Mouse (Mus musculus) gastrocnemius, postnatal 10 days (tissue): ENCODE data around the gene R3hdm2. TPM values are rescaled to one million over a fixed set of nuclear protein-coding genes. Genes with fewer than 3 reads are reported as not detected.

Experiments
- DNase-seq: peaks from one replicate; pipeline ENCODE4 v3.0.0; 2021; ENCODE audit warnings: mixed read lengths
- total RNA-seq, 2 experiments: library from RNA; stranded (reverse); gene quantifications; 2 replicates each; pipeline ENCODE4 v1.2.3; 2021

Gene R3hdm2
- total RNA-seq, 2 experiments from 2014 or later, result 92.6 to 93.1 TPM

DNA sequence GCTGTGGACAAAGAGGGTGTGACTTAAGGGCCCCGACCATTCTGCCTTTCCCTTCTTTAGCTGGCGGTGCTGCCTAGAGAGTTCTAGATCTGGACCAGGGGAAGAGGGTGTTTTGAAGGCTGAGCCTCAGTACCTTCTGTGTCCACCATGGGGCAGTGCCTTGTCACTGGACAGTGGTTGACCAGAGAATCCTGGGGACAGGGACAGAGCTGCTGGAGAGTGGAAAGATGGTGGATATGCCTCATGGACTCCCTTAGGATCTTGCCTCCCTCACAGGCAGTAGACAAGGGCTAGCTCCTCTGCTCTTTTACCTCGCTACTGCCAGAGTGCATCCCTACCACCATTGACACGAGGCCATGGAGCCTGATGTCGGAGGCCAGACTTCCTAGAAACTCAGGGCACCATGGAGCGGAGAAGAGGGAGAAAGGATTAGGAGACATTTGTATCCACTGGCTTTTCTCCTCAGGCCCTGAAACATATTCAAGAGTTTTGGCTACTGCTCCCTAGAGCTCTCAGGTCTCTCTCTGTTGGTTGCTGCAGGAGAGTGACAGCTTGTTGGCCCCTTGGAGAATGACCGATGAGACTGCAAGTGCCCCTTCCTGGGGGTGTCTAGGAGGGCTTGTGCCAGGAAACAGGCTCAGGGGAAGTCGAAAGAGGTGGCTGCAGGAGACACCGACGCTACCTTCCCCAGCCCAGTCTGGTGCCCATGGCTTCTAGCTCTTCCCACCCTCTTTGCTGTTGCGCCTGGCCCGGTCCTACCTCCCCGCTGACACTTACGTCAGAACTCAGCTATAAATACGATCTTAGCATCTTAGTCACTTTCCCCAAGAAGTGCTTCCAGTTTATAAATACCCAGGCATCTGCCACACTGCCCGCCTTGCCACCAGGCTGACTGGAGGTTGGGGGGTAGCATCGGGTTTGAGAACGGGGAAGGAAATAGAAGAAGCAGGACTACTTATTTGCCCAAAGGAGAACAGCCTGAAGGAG is 25.9 kb upstream of the R3hdm2 start, which contains the start of gene Inhbe:
Inhbe (minus strand) TSS at position 503 of the 987 bp plus-strand sequence.
- peak; percentile 18 for DNase-seq

DNA sequence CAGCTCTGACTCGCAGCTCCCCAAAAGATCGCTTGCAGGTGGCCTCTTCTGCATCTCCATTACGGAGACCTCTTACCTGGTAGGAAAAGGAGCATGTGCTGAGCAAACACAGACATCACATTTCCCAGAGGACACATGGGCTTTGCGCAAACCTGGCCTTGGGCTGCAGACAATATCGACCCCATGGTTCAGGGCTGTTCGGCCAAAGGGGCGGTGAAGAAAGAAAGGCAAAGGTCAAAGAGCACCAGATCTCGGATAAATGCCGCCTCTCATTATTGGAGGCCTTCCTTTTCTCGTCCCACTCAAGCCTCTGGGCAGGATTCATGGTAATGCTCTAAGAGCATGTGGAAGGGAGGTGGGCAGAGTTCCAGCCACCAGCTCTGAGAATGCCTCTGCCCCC is 24.8 kb upstream of the R3hdm2 start:
- no peak for DNase-seq

DNA sequence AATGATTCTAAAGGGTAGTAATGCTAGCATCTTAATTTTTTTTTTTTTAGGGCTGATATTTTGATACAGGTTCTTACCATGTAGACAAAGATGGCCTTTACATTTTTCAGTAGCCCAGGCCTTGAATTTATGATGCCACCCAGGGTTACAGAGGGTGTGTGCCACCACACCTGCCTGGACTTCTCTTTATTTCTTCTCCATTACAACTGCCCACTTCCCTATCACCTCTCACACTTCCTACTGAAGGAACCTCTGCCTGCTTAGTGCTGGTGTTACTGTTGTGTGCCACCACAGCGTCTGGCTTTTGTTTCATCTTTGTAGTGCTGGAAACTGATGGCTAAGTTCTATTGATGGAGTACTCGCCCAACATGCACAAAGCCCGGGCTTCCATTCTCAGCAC is 19.4 kb upstream of the R3hdm2 start:
- DNase-seq, result no peak

DNA sequence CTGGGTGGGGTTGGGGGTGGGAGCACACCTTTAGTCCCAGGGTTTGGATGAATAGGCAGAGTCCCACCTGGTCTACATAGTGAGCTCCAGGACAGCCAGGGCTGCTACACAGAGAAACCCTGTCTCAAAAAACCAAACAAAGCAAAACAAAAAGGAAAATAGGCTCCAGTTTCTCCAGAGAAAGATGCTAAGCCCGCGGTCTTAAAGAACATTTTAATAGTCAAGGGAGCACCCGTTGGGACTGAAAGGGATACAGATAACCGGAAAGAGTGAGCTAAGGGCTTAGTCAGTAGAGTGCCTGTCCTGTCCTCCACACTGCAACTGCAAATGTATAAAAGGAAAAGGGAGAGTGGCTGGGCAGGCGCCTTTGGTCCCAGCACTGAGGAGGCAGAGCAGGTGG is 13.0 kb upstream of the R3hdm2 start:
- no peak for DNase-seq

DNA sequence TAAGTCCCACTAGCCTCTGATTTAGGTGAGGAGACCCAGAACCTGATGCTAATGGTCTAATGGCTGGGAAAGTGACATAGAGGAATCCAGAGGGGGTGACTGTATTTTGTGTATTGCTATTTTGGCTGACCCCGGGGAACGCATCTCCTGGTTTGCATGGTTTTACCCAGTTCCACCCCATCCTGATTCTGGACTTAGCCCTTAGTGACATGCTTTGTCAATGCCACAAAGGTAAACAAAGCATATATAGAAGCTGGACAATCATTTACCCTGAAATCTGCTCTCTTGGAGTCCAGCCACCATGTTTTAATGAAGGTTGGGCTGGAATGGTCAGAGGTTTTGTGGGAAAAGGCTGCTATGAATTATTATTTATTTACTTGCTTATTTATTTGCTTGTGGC is 11.9 kb upstream of the R3hdm2 start:
- no peak for DNase-seq

DNA sequence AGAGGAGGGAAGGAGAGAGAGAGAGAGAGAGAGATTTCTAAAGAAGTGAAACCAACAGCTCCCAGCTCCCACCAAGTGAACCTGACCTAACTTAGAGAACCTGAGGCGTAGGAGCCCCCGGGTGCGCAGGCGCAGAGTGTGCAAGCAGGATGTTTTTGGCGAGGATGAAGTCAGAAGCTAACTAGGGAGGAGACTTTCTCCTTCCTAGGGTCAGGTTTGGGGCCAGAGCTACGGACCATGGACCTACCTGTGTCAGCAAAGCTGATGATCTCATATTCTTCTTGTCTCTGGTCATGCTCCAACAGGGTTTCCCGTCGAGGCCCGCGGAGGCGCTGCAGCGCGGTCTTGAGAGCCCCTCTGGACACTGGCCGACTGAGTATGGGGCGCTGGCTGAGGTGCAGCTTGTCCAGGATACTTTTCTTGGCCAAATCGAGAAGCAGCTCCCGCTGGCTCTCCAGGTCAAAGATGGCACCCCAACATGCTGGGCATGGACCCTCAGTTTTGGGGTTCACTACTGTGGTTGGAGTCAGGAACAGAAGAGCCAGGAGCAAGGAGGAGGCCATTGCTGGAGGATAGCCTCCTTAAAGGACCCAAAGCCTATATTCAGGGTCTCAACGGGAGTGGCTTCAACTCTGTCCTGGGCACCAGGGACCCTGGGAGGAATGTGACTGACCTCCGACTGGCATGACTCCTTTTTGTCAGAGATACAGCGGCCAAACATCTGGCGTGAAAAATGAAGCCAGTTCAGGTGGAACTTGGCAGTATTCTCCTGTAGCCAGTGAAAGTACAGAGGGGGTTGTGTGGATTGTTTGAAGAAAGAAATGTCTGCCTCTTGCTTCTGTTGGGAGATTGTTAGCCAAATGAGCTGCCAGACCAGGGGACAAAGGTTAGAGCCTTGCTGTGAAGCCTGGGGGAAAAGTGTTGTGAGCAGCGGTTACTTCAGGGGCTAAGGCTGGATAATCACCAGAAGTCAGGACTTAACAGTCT is 10.0 kb upstream of the R3hdm2 start, which contains the start of gene Inhbc:
Inhbc (minus strand) TSS at position 598 of the 987 bp plus-strand sequence.
- DNase-seq, result no peak

DNA sequence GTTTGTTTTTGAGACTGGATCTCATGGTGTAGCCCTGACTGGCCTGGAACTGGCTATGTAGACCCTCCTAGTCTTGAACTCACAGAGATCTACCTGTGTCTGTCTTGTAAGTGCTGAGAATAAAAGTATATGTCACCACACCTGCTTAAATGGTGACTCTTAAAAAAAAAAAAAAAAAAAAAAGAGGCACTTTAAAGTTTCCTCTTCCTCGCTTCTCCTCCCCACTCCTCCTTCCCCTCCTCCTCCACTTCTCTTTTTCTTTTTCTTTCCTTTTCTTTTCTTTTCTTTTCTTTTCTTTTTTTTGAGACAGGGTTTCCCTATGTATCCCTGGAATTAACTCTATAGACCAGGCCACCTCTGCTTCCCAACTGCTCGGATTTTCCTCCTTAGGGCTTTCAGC is 9.1 kb upstream of the R3hdm2 start:
- no peak for DNase-seq

DNA sequence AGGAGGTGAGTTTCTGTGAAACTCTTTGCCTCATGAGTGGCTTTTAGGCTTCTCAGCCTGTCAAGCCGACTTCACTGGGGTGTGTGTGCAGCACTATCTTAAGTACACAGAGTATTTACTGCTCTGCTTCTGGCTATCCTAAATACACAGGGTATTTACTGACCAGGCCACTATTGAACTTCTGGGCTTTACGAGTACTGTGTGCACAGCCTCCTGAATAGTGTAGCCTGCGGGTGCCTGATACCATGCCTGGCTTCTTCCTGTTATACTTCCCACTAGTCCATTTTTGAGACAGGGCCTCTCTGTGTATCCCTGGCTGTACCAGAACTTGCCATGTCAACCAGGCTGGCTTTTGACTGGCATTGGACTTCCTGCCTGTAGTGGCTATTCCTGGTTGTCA is 2.4 kb upstream of the R3hdm2 start:
- DNase-seq, result no peak

DNA sequence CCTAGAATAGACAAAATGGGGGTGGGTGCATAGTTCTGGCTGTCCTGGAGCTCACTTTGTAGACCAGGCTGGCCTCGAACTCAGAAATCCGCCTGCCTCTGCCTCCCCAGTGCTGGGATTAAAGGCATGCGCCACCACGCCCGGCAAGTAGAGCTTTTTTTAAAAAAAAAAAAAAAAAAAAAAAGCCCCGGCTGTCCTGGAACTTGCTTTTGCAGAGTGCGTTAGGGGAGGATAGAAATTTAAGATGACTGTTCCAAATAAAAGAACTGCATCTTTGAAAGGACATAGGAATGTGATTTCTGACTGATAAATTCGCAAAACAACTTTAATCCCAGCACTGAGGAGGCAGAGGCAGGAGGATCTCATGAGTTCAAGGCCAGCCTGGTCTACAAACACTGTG is 473 bp upstream of the R3hdm2 start:
- no peak for DNase-seq

DNA sequence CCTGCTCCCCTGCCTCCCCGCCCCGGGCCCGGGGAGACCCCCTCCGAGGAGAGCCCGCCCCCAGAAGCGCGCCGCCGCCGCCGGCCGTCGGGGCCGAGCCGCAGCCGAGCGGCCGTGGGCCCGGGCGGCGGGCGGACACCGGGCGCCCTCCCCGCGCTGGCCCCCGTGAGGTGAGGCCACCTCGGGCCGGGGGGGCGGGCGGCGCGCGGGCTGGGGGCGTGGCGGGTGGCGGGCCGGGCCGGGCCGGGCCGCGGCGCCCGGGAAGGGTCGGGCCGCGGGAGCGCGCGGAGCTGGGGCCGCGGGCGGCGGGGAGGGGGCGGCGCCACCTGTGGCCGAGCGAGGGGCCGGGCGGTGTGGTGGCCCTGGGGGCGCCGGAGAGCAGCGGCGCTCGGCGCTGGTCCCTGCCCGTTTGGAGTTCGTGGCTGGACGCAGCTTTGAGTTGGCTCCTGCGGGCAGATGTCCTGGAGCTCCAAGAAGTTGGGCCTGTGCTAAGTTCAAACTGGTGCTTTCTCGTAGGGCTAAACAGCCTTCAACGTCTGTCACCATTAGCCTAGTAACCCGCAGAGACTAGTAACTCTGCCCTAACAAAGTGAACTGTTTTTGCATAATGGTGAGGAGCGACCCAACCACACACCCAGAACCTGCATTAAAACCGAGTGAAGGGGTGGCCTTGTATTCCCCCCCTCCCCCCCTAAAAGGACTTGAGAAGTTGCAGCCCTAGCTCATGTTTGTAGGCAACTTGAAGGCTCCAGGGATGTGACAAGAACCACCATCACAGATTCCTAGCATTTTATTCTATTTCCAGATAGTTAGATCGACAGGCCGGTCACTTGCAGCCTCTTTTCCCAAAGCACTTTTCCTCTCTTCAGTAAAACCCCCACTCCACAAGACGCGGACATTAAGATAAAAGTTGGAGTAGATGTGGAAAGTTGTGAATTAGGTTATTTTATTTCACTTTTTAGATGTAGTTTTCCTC is 928 bp downstream of the R3hdm2 start:
- peak; percentile 74 for DNase-seq

DNA sequence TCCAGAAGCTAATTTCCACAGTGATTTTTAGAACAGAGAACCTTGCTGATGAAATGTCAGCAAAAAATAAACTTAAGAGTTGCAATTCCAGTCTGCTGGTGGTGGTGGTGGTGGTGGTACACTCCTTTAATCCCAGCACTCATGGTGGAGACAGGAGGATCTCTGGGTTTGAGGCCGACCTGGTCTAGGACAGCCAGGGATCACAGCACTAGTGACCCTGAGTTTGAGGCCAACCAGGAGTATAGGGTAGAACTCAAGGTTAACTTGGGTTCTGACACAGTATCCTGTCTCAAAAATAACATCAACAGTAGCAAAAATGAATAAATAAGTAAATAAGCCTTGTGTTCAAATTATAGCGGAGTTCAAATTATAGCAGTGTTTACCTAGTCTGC is 1.6 kb downstream of the R3hdm2 start:
- no peak for DNase-seq

DNA sequence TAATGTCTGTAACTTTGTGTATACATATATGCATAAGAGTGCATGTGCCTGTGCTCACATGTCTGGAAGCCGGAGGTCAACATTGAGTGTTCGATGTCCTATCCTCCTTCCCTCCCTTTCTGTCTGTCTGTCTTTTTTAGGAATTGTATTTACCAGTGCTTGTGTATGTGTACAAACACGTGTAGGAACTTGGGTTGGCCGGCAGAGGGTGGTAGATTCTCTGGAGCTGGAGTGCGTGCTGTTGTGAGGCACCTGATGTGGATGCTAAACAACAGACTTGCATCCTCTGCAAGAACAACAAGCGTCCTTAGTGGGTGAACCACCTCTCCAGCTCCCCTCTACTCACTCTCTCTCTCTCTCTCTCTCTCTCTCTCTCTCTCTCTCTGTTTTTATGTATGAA is 11.6 kb downstream of the R3hdm2 start:
- DNase-seq, result no peak

DNA sequence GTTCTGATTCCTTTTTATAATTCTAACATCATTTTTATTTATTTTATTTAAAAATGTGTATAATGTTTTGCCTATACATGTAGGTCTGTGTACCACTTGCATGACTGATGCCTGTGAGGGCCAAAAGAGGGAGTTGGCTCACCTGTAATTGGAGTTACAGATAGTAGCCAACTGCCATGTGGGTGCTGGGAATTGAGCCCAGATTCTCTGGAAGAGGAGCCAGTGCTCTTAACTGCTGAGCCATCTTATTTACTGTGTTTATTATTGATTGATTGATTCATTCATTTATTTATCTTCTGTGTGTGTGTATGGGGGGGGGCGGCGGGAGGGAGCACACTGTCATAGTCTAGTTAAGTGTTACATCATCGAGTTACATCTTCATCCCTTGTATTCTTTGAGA is 24.6 kb downstream of the R3hdm2 start:
- no peak for DNase-seq

DNA sequence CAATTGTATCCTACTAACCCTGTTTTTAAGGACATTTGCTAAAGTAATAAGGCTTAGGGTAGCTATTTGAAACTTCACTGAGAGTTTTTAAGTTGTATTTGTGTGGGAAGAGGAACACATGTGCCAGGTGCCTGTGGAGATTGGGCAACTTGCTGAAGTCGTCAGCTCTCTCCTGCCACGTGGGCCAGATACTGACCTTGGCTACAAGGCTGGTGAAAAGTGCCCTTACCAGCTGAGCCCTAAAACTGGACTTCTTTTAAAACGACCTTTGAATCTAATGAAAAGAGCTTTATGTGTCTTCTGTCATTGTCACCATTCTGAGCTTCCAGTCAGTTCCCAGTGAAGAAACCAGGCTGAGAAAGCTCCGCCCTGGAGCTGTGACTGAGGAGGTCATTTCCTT is 27.3 kb downstream of the R3hdm2 start:
- no peak for DNase-seq

DNA sequence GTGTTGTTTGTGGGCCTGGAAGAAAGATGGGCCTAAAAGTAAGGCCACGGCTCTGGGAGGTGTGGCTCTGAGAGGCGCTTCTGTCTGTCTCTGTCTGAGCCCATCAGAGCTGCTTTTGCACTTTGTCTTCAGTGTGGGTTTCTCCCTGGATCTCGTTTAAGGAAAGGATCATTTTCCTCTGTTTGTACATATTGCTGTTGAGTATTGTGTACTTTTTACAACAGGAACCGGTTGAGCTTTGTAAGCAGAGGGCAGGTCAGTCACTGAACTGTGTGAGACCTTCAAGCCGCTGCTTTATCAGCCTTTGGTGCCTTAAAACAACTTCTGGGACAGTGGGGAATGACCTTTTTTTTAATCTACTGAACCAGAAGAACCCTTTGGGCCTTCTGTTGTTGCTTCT is 32.0 kb downstream of the R3hdm2 start:
- DNase-seq, result no peak

DNA sequence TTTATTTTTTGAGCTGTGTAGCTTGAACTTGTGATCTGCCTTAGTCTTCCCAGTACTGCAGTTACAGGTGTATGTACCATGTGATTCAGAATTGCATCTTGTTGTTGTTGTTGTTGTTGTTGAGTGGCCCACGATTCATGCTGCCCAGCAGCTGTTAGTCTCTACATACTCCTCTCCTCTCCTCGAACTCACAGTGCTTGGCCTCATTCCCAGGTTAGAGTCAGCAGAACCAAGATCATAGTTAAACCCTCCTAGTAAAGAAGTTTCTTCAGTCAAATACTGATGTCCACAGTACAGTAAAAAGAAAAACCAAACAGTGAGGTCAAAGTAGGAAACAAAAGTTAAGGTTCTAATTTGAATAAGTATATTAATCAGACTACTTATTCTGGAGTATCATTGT is 32.6 kb downstream of the R3hdm2 start:
- DNase-seq, result no peak

DNA sequence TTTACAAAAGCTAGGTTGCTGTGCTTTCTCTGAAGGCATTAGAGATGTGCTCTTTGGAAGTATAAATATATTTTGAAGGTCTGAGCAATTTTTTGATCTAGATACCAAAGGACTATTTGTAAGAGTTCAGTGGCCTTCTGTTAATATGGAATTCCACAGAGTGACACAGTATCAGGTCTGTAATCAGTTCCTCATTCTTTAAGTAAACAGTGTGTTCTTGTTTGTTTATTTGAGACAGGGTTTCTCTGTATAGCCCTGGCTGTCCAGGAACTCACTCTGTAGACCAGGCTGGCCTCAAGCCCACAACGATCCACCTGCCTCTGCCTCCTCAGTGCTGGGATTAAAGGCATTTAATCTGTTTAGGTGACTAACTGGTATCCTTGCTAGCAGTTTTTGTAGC is 33.5 kb downstream of the R3hdm2 start:
- no peak for DNase-seq

DNA sequence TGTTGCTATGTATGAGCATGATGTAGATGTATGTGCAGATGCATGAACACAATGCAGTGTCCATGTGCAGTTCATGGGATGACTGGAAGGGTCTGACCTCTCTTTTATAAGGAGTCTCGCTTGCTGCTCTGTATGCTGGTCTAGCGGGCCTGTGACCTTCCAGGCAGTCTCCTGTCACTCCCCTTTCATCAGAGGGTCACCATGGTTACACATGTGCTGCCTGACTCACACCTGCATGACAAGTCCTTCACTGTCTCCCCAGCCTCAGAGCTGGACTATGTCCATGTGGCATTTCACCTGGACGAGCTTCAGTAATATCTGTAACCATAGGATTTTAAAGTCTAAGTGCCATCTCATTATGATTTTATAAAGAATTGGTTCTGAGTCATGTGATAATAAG is 34.0 kb downstream of the R3hdm2 start:
- DNase-seq, result no peak

DNA sequence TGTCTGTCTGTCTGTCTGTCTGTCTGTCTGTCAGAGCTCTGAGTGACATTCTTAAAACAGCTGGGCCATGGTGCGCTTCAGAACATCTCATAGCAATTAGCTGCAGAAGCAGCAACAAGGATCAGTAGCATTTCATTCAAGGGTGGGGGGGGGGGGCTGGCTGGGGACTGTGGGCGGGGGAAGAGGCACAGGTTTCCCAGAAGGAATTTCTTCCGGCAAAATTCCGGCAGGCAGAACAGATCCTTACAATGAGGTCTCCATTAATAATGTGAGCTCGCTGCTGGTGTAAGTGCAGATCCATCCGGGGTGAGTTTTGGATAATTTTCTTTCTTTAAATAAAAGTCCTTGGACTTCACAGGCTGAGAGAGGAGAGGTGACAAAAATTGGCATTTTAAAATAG is 40.0 kb downstream of the R3hdm2 start:
- no peak for DNase-seq

DNA sequence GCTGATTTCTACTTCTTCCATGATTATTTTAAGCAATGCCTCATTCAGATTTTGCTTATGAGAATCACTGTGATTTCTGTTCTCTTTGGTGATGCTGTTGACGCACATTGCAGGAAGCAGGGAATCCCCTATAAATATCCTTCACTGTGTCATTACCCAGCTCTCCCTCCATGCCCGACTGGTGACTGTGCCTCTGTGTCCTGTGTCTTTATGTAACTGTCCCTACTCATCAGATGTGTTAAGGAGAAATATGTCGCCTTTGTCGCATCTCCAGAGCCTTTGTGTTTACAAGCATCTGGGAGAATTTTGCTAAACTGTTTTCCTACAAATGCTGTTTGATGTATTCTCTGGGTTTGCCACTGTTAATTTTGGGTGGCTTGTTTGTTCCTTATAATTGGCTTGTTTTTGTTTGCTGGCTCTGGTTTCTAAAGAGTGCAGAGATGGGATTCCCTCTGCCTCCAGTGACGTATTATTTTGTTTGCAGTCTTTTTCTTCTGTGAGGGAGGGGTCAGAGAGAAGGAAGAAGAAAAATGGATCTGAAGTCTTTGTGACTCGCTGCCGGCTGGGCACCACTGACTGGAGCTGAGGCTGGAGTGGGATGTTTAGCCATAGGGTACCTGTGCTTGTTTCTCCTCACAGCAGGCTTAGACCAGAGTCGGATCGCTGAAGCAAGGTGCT is 40.7 kb downstream of the R3hdm2 start:
- DNase-seq, result no peak

DNA sequence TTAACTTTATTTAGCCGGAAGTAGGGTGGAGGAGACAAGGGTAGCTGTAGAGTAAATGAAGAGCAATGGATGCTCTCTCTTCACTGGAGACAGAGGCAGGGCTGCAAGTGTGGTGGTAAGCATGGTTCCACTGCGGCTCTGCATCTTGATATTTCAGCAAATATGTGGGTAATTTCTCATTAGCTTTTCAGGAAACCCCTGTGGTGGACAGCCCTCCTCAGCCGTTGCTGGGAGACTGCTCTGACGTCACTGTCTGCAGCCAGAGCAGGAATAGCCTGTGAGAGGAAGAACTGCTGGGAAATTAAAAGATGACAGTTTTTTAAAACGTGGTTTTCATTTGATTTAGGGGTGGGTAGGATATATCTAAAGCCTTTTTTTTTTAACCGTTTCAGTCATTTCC is 41.9 kb downstream of the R3hdm2 start:
- peak; percentile 15 for DNase-seq
